Mouse (Mus musculus): Measurements from ENCODE around the gene Gm17409.

- no peak for TF ChIP-seq GATA1 (IDR thresholded peaks at IDR 0.05; ENCODE audit: low read length)
- no peak for TF ChIP-seq TAL1 (IDR thresholded peaks at IDR 0.05; ENCODE audit: low read length)
Observed at GRCm38 (mm10) chr2:58505306-58506090, 35.6 kb downstream of the Gm17409 start.
